Mouse (Mus musculus) right cerebral cortex, postnatal 14 days (tissue): Measurements from ENCODE around the gene Gm49387.

ENCODE experiments used
- DNase-seq: peaks from one replicate; pipeline ENCODE4 v3.0.0; 2022

Gm49387 gene

DNA sequence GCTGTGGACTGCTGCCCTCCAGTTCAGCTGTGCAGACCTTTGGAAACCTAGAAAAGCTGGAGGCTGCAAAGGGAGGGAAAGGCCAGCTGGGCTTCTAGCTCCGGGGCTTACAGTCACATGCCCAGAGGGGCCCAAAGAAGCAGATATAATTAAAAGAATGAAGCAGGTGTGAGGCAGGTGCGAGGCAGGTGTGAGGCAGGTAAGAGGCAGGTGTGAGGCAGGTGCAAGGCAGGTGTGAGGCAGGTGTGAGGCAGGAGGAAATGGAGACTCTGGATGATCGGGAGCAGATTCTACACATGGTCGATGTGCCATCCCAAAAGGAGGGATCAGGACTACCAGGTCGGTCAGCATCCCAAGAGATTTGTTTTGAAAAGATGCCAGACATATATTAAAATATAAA lies 69.3 kb downstream of the Gm49387 start:
- DNase-seq = no peak

- no peak for DNase-seq
These were observed 70.3 kb downstream of the Gm49387 start for GRCm38 (mm10) chr14:31570131-31570951.

GRCm38 (mm10) chr14:31569151-31569631 lies 71.5 kb downstream of the Gm49387 start:
- DNase-seq = no peak

- no peak for DNase-seq
These were observed 75.0 kb downstream of the Gm49387 start for GRCm38 (mm10) chr14:31565478-31566212.

DNA sequence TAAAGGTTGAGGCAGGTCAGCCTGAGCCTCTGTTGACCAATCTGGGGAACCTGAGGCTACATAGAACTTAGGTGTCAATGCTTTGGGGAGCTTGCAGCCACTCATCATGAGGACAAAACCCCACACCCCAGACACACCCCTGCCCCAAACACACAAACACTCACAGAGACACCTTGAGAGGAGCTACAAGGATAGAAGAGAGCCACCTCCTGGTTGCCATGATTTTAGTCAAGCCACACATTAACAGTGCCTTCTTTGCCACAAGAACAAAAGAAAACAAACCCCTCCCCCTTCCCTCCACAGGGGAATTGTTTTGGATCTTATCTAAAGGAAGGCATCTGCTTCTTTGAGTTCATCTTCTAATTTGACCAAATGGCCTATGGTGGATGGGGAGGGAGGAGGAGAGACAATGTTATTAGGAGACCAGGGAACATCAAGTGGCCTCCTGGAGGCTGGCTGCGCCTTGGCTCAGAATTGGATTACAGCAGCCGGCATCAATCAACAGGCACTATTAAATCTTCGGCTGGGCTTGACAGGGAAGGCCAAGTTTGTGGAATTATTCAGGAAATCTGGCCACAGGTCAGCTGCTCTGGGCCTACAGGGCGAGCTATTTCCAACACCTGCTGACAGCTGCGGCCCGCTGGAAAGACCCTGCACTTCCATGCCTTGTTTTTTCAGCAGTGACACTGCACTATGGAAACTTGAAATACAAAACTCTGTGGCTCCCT lies 76.1 kb downstream of the Gm49387 start:
- no peak for DNase-seq

GRCm38 (mm10) chr14:31560886-31561285 lies 79.8 kb downstream of the Gm49387 start:
- no peak for DNase-seq

DNA sequence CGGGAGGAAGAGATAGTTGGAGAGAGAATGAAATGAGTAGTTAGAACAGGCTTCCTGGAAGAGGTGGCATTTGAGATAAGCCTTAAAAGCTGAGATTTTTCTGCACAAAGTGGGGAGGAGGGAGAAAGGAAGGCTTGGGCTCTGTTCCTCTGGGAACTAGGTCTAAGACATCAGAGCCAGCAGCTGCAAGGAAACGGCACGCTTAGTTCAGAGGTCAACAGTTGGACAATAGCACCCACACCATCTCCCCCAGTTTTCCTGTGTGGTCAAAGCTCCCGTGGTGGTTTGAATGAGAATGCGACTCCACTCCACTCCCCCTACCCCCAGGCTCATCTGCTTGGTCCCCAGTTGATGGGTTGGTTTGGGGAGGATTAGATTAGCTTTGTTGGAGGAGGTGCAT lies 81.5 kb downstream of the Gm49387 start:
- DNase-seq = no peak

DNA sequence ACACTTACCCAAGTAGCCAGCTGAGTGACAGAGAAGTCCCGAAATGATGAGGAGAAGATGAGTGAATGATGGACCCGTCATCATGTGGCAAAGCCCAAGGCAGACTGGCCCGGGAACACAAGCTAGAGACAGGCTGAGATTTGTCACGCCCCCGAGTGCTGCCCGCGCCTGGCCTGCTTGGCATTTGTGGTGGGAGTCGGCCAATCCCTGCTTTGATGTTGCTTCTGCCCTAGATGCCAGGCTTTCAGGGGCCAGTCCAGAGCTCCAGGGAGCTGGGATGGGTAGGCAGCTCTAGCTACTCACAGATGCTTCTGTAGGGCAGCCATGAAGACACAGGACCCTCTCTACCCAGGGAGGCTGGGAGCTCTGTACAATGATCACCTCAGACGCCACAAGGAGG lies 82.9 kb downstream of the Gm49387 start:
- DNase-seq = no peak

GRCm38 (mm10) chr14:31557273-31557672 lies 83.4 kb downstream of the Gm49387 start:
- no peak for DNase-seq

- no peak for DNase-seq
These were observed 84.0 kb downstream of the Gm49387 start for GRCm38 (mm10) chr14:31556526-31557260.

DNA sequence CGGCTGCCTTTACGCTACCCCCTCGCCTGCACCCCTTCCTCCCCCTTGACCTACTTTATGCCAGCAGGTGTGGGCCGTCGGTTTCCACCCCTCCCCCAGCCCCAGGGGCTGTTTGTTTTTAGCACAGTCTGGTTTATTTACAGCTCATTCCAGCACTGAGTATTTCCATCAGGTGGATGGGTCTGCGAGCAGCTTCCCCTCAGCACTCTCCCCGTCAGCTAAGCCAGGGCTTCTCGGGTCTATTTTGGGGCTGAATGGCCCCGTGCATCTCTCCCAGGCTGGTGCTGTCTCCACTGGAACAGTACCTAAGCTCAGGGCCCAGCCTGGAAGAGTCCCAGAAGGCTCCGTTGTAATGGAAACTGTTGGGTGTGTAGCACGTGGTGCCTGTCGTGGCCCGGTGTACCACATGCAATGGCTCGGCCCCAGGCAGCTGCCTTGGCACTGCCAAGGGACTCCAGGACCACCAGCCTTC lies 84.7 kb downstream of the Gm49387 start:
- no peak for DNase-seq

DNA sequence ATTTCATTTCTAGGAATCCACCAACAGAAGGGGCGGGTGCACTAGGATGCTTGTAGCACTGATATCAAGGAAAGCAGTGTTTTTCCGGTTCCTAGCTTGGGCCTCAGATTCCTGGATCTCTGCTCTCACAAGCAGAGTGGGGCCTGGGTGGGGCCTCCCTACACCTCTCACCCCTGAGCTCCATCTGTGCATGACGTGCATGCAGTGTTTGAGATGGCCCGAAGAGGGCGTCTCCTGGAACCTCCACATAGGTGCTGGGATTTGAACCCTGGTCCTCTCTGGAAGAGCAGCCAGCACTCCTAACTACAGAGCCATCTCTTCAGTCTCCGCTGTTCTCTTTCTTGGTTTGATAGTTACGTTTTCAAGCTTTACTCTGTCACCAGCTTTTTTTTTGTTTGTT lies 85.7 kb downstream of the Gm49387 start:
- DNase-seq = no peak

- no peak for DNase-seq
These were observed 96.7 kb downstream of the Gm49387 start for GRCm38 (mm10) chr14:31543885-31544442.

DNA sequence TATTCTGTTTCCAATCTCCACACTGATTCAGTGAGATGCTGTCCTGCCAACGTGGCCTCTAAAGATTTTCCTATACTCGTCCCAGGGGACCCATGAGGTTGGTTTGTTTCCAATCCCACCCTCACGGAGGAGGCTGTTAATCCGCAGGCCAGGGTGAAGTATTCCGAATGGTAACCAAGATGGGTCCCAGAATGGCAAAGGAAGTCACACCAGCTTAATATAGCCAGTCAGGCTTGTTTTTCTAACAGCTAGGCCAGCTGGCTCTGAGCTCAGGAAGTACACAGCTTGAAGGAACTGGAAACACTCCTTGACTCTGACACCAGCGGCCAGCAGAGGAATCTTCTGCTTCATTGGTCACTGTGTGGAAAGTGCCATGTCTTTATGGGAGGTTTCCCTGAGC lies 103.4 kb downstream of the Gm49387 start:
- DNase-seq = no peak

GRCm38 (mm10) chr14:31532656-31533055 lies 108.0 kb downstream of the Gm49387 start:
- no peak for DNase-seq

DNA sequence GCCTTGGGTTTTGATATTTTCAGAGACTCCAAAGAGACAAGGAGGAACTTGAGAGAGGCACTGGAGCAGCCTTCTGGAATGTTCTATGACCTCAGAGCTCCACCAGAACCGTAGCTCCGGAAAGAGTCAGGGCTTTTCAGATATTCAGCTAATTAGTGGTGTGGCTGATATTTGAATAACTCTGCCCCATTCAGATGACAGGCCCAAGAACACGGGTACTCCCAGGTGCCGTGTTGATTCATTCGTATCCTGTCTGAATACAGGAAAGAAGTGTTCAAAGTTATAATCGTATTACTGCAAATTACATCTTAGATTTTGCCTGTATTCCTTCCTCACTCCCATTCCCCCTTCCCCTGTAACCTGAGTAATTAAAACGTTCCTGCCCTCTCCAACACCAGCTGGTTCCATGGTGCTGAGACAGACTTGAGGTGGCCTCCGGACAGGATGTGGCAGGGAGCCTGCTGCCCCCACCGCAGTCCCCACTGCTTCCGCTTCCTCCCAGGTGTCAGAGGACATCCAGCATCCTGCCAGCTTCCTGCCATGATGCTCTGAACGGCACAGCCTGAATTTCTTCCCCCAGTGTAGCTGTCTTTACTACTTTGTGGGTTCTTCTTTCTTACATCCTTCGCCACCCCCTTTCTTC lies 109.1 kb downstream of the Gm49387 start:
- no peak for DNase-seq

DNA sequence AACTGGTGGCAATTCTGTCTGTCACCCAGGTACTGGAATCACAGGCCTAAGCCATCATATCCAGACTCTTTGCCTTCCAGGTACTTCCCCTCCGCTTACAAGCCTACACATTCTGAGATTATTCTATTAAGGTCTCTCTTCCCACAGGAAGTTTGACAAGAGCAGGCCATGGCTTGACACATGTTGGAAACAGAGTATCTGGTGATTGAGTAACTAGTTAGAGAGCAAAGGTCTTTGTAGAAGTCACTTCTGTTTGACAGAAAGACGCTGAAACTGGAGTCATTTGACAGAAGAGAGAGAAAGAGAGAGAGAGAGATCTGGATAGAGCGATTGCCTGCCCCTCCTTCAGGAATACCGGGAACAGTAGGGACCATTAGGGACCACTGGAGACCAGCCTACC lies 109.8 kb downstream of the Gm49387 start:
- DNase-seq = no peak

DNA sequence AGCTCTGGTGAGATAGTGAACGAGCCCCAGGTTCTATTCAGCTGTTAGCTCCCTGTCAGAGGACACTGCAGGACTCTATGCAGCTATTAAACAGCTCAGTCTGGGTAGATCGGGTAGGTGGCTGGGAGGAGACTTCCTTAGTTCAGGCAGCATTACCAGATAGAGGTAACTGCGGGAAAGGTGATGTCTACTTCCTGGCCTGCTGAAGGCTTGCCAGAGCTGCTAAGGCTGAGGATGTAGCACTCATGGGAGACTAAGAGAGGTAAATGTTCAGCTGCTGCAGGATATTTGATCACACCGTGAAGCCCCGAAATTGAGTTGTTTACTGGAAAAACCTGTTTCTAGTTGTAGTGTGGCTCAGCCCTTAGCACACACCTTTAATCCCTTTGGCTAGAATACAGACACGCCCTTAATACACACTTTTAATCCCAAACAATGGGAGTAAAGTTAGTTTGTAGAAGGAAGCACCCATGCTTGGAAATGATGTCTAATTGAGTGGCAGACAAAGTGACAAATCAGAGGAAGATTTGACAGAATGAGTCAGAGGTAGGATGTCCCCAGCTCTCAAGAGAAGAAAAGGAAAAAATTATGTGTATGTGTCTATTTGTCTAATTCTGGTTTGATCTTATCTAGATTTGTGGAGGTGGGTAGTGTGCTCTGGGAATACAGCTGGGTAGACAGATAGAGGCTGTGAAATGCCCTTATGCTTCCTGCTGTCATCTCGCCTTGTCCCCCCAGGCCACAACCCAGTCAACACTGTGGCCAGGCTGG lies 115.5 kb downstream of the Gm49387 start:
- DNase-seq = no peak

- no peak for DNase-seq
These were observed 119.4 kb downstream of the Gm49387 start for GRCm38 (mm10) chr14:31521318-31521717.

DNA sequence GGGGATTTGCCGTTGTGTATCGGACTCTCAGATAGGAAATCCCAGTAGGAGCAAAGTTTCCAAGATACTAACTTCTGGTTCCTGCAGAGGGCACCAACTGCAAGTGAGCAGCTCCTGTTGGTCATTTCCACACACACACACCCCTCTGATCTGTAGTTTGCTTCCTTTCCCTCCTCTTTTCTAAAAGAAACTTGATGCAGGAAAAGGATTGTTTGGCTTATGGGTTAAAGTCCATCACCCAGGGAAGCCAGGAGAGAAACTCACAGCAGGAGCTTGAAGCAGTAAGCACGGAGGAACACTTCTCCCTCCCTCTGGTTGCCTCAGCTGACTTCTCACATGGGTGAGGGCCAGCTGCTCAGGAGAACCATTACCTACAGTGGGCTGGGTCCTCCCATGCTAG lies 121.5 kb downstream of the Gm49387 start:
- peak; percentile 11 for DNase-seq

GRCm38 (mm10) chr14:31515895-31516294 lies 124.8 kb downstream of the Gm49387 start:
- DNase-seq = no peak
